Mouse (Mus musculus) splenic B cell, adult 2 months (primary cell): ENCODE results near the gene Ptchd3.

Source experiments
- DNase-seq: peaks from one replicate; pipeline ENCODE4 v3.0.0-alpha.2; 2011; ENCODE audit warnings: low read depth, low spot score
- H3K27me3 ChIP-seq: 2 replicates; pipeline ENCODE4 v1.6.1; 2012; ENCODE audit warnings: mild to moderate bottlenecking, low read length, moderate library complexity, mixed read lengths; ENCODE audit not compliant: control insufficient read depth, poor library complexity, insufficient read depth, severe bottlenecking
- H3K36me3 ChIP-seq: 2 replicates; pipeline ENCODE4 v1.6.1; 2012; ENCODE audit warnings: mild to moderate bottlenecking, low read length, moderate library complexity, mixed read lengths; ENCODE audit not compliant: control insufficient read depth, poor library complexity, insufficient read depth, severe bottlenecking

Gene Ptchd3

GRCm38 (mm10) chr11:121808204-121808852 is 21.7 kb upstream of the Ptchd3 start:
- Histone ChIP-seq H3K36me3 (no peaks in the 10 kb centered on the region), H3K27me3 (no peaks in the 10 kb centered on the region)
- DNase-seq, result peak; percentile 82

GRCm38 (mm10) chr11:121808866-121809265 is 21.2 kb upstream of the Ptchd3 start:
- no peak for DNase-seq
- Histone ChIP-seq H3K27me3 (no peaks in the 10 kb centered on the region), H3K36me3 (no peaks in the 10 kb centered on the region)

DNA sequence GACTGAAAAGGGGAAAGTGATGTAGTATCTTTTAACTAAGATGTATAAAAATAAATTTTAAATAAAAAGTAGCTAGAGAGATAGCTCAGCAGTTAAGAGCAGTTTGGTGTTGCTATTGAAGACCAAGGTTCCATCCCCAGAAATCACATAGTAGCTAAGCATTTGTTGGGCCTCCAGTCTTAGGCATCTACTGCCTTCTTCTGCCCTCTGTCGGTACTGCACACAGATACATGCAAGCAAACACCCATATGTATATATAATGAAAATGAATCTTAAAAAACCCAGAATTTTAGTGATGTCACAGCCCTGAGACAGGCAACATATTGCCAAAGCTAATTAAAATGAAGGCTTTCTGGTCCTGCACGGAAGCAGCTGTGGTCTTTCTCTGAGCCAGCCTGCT is 15.9 kb downstream of the Ptchd3 start:
- DNase-seq, result peak; percentile 19
- H3K36me3 ChIP-seq, result no peaks in the 10 kb centered on the region
- no peaks in the 10 kb centered on the region for H3K27me3 ChIP-seq

- DNase-seq, result peak; percentile 77
- no peaks in the 10 kb centered on the region for H3K27me3 ChIP-seq
- no peaks in the 10 kb centered on the region for H3K36me3 ChIP-seq
These were observed 17.8 kb downstream of the Ptchd3 start for GRCm38 (mm10) chr11:121847790-121848299.
